Mouse (Mus musculus) kidney, postnatal 10 days (tissue): ENCODE measurements at regions not wholly inside any gene's neighbourhood (a gene's known extent, or its start where the extent isn't known, plus 50 kb on each side); places are given as distances from the start of the nearest gene placed in this dataset.

Experiments
- DNase-seq: peaks from one replicate; pipeline ENCODE4 v3.0.0; 2021; ENCODE audit warnings: mixed read lengths

- no peak for DNase-seq
Measured at GRCm38 (mm10) chr1:72108678-72109077, 103.4 kb downstream of the Mreg start.

- no peak for DNase-seq
Measured at GRCm38 (mm10) chr1:72107125-72107524, 105.0 kb downstream of the Mreg start.

- no peak for DNase-seq
Measured at GRCm38 (mm10) chr1:72106655-72107054, 105.5 kb downstream of the Mreg start.

- DNase-seq: no peak
Measured at GRCm38 (mm10) chr1:72105435-72106057, 106.6 kb downstream of the Mreg start.

- no peak for DNase-seq
Measured at GRCm38 (mm10) chr1:72103962-72104361, 108.1 kb downstream of the Mreg start.

- DNase-seq: no peak
Measured at GRCm38 (mm10) chr1:72103387-72103786, 108.7 kb downstream of the Mreg start.

GRCm38 (mm10) chr1:72099447-72099846, 112.7 kb downstream of the Mreg start:
- no peak for DNase-seq

GRCm38 (mm10) chr1:72091344-72091743, 120.8 kb downstream of the Mreg start:
- no peak for DNase-seq

GRCm38 (mm10) chr1:72085661-72086060, 126.4 kb downstream of the Mreg start:
- DNase-seq: no peak

GRCm38 (mm10) chr1:72084219-72084618, 127.9 kb downstream of the Mreg start:
- DNase-seq: no peak

- no peak for DNase-seq
Measured at GRCm38 (mm10) chr1:72082366-72082765, 129.7 kb downstream of the Mreg start.

- DNase-seq: peak; percentile 25
Measured at GRCm38 (mm10) chr1:72081811-72082210, 130.3 kb downstream of the Mreg start.

- DNase-seq: no peak
Measured at GRCm38 (mm10) chr1:72078926-72079550, 133.1 kb downstream of the Mreg start.

GRCm38 (mm10) chr1:72076341-72076740, 135.8 kb downstream of the Mreg start:
- no peak for DNase-seq

- DNase-seq: no peak
Measured at GRCm38 (mm10) chr1:72075464-72075863, 136.6 kb downstream of the Mreg start.

- DNase-seq: no peak
Measured at GRCm38 (mm10) chr1:72073245-72073644, 138.9 kb downstream of the Mreg start.

- no peak for DNase-seq
Measured at GRCm38 (mm10) chr1:72070489-72070888, 141.6 kb downstream of the Mreg start.

GRCm38 (mm10) chr1:72069056-72069455, 143.1 kb downstream of the Mreg start:
- no peak for DNase-seq

GRCm38 (mm10) chr1:72065090-72065489, 147.0 kb downstream of the Mreg start:
- DNase-seq: peak; percentile 26

- DNase-seq: no peak
Measured at GRCm38 (mm10) chr1:72060393-72060792, 151.7 kb downstream of the Mreg start.

GRCm38 (mm10) chr1:72058045-72058703, 153.9 kb downstream of the Mreg start:
- DNase-seq: no peak

GRCm38 (mm10) chr1:72054541-72054940, 157.6 kb downstream of the Mreg start:
- no peak for DNase-seq

GRCm38 (mm10) chr1:72050858-72051257, 161.2 kb downstream of the Mreg start:
- no peak for DNase-seq

GRCm38 (mm10) chr1:72046072-72046471, 166.0 kb downstream of the Mreg start:
- DNase-seq: no peak
